Mouse (Mus musculus) embryonic facial prominence, embryonic 11.5 days (tissue): Measurements from ENCODE around the gene Sema4d. TPM values are rescaled to one million over a fixed set of nuclear protein-coding genes. Genes with fewer than 3 reads are reported as not detected.
A peak's percentile ranks its signal among the peaks of the same experiment; 100 is the strongest.

Source experiments
- ATAC-seq: fragments of 200-750 bp; cut with Nextera tagmentation; replicated peaks from 2 replicates; pipeline ENCODE4 v1.8.0; 2017; ENCODE audit warnings: low read depth; ENCODE audit not compliant: insufficient number of reproducible peaks, low FRiP score, low TSS enrichment
- DNase-seq: peaks from one replicate; pipeline ENCODE4 v3.0.0-alpha.2; 2015; ENCODE audit warnings: low spot score
- H3K27ac ChIP-seq: fragments of 300-500 bp; sonication (generic); replicated peaks from 2 replicates; pipeline ENCODE4 v1.5.1; 2014; ENCODE audit warnings: mild to moderate bottlenecking, low read depth, low read length, control low read depth
- H3K27me3 ChIP-seq: fragments of 300-500 bp; sonication (generic); 2 replicates; pipeline ENCODE4 v1.6.1; 2014; ENCODE audit warnings: mild to moderate bottlenecking, low read length, moderate library complexity, mixed read lengths; ENCODE audit not compliant: control insufficient read depth, insufficient read depth
- H3K36me3 ChIP-seq: fragments of 300-500 bp; sonication (generic); replicated peaks from 2 replicates; pipeline ENCODE4 v1.6.1; 2014; ENCODE audit warnings: low read depth, mild to moderate bottlenecking, low read length, moderate library complexity, mixed read lengths; ENCODE audit not compliant: control insufficient read depth, insufficient read depth
- H3K4me1 ChIP-seq: fragments of 300-500 bp; sonication (generic); 2 replicates; pipeline ENCODE4 v1.6.1; 2014; ENCODE audit warnings: low read length, mixed read lengths; ENCODE audit not compliant: control insufficient read depth, insufficient read depth
- H3K4me2 ChIP-seq: fragments of 300-500 bp; sonication (generic); 2 replicates; pipeline ENCODE4 v1.6.1; 2014; ENCODE audit warnings: low read depth, mild to moderate bottlenecking, control low read depth, low read length, moderate library complexity
- H3K4me3 ChIP-seq: fragments of 300-500 bp; sonication (generic); 2 replicates; pipeline ENCODE4 v1.5.1; 2014; ENCODE audit warnings: low read depth, low read length, control low read depth
- H3K9ac ChIP-seq: fragments of 300-500 bp; sonication (generic); replicated peaks from 2 replicates; pipeline ENCODE4 v1.6.1; 2014; ENCODE audit warnings: mild to moderate bottlenecking, control low read depth, low read length
- H3K9me3 ChIP-seq: fragments of 300-500 bp; sonication (generic); replicated peaks from 2 replicates; pipeline ENCODE4 v1.6.1; 2016; ENCODE audit warnings: mild to moderate bottlenecking, low read length, inconsistent platforms, mixed read lengths; ENCODE audit not compliant: control insufficient read depth
- WGBS: fragments of 180-500 bp; shearing (Covaris S2); extraction: QIAGEN DNeasy Blood & Tissue Kit; methylation state at CpG from one replicate; pipeline ENCODE4 v1.1.7; 2014; 5-methylcytosine and 5-hydroxymethylcytosine counted together
- polyA plus RNA-seq: library from polyadenylated mRNA; unstranded; fragments of >200 nt; fragmentation: Nextera tagmentation; extraction: Ambion mirVana; gene quantifications from 2 replicates; pipeline ENCODE4 v1.2.1, GENCODE M21; 2014

The Sema4d gene
- polyA plus RNA-seq, result 5.4 and 6.7 TPM in 2 replicates

DNA sequence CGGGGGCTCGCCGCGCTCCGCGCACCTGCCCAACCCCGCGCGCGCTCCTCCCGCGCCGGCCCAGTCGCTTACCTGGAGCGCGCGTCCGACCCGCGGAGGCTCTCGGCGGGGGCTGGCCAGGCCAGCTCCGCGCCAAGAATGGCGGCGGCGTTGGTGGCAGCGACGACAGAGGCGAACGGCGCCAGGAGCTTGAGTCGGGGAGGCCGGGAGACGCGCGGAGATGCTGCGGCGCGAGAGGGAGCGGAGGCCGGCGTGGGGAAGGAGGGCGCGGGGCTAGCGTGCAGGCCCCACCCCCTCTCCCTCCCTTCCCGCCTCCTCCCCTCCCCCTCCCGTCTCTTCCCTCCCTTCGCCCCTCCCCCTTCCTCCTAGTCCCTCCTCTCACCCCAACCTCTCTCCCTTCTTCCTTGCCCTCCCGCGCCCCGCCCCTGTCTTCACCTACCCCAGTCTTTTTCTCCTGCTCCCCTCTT, at the start of gene Sema4d:
Gene Sema4d (minus strand): TSS at position 323 of the 467 bp plus-strand sequence.
- Histone ChIP-seq H3K27ac (no peak within 1 kb of the TSS), H3K4me1 (peaks cover 3% of the 10 kb centered on the region; the same call in 1 of the 2 replicates), H3K4me3 (peak within 1 kb of the TSS; percentile 87), H3K9me3 (no peaks in the 10 kb centered on the region), H3K36me3 (no peaks in the 10 kb centered on the region), H3K9ac (peak within 1 kb of the TSS; percentile 78), H3K27me3 (peaks cover 6% of the 10 kb centered on the region), H3K4me2 (peak within 1 kb of the TSS; percentile 98)
- DNase-seq (peak; percentile 90), ATAC-seq (peak; percentile 41; the same call in 1 of the 2 replicates)
- under 1% methylated on average over 43 of the region's 52 CpGs for WGBS

DNA sequence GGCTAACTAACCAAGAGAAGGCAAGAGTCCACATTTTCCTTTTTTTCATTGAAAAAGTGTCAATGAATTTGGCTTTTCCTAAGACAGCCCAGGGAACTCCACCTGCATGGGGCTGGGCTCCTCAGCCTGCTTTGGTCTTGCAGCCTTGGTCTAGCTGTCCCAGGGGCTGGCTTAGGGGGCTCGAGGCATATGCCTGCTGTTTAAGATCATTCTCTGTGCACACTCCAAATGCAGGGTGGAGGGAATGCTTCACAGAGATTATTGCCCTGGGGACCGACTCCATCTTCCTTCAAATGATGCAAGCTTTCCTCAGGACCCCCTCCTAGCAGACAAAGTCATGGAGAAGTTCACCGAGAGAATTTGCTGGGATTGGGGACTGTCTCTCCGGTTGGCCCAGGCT, 49.8 kb upstream of the Sema4d start:
- no peaks in the 10 kb centered on the region for H3K36me3 ChIP-seq
- peaks cover 2% of the 10 kb centered on the region for H3K4me1 ChIP-seq
- H3K27ac ChIP-seq, result no peak overlapping the region
- H3K9me3 ChIP-seq, result no peaks in the 10 kb centered on the region
- no peak overlapping the region for H3K4me3 ChIP-seq
- no peak for DNase-seq
- no peak overlapping the region for H3K4me2 ChIP-seq
- peaks cover 2% of the 10 kb centered on the region; the same call in 1 of the 2 replicates for H3K27me3 ChIP-seq
- no peak for ATAC-seq
- no peak overlapping the region for H3K9ac ChIP-seq
- 60% methylated on average over 4 of the region's 4 CpGs for WGBS

DNA sequence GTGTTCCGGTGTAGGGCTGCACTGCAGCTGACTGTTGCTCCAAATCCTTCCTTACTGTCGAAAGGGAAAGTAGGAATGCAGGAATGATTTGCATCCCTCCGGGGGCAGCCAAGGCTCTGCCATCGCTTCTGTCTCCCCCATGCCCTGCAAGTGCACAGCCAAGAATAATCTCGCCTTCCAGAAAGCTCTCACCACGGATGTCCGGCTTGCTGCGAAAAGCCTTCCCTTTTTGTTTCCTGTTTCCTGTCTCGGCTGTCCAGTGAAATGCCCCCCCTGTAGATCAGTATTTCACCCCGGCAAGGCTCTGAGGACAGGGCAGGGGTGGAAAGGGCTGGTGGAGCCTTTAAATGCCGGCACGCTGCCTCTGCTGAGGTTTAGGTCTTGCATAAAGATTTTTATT, 49.2 kb upstream of the Sema4d start:
- Histone ChIP-seq H3K9ac (no peak overlapping the region), H3K36me3 (no peaks in the 10 kb centered on the region), H3K4me1 (peaks cover 2% of the 10 kb centered on the region), H3K27me3 (peaks cover 2% of the 10 kb centered on the region; the same call in 1 of the 2 replicates), H3K27ac (no peak overlapping the region), H3K4me2 (no peak overlapping the region), H3K9me3 (no peaks in the 10 kb centered on the region), H3K4me3 (no peak overlapping the region)
- no peak for ATAC-seq
- DNase-seq, result no peak
- 6% methylated on average over 12 of the region's 12 CpGs for WGBS

DNA sequence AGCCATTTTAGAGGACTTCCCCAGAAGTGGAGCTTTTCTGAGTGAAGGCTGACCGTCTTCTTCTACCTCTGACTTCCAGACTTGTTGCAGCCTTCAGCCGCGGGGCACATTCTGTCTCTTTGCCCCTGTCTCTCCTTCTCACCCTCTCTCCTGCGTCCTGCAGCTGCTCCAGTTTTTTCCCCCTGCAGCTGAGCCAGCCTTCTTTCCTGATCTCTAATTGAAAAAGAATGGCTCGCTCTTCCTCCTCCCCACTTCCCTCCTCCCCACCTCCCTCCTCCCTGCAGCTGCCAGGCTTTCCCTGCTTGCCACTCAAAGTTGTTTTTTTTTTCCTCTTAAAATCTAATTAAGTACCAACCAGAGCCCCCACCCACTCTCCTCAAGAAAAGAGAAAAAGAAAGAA, 48.6 kb upstream of the Sema4d start:
- Histone ChIP-seq H3K4me2 (peak overlapping the region; percentile 13; the same call in 1 of the 2 replicates), H3K9ac (peak overlapping the region; percentile 14; the same call in 1 of the 2 replicates), H3K4me1 (peaks cover 2% of the 10 kb centered on the region), H3K4me3 (no peak overlapping the region), H3K27me3 (peaks cover 2% of the 10 kb centered on the region; the same call in 1 of the 2 replicates), H3K27ac (peak overlapping the region; percentile 10; the same call in 1 of the 2 replicates), H3K9me3 (no peaks in the 10 kb centered on the region), H3K36me3 (no peaks in the 10 kb centered on the region)
- WGBS, result 3% methylated on average over 5 of the region's 5 CpGs
- ATAC-seq, result no peak
- peak; percentile 73 for DNase-seq

DNA sequence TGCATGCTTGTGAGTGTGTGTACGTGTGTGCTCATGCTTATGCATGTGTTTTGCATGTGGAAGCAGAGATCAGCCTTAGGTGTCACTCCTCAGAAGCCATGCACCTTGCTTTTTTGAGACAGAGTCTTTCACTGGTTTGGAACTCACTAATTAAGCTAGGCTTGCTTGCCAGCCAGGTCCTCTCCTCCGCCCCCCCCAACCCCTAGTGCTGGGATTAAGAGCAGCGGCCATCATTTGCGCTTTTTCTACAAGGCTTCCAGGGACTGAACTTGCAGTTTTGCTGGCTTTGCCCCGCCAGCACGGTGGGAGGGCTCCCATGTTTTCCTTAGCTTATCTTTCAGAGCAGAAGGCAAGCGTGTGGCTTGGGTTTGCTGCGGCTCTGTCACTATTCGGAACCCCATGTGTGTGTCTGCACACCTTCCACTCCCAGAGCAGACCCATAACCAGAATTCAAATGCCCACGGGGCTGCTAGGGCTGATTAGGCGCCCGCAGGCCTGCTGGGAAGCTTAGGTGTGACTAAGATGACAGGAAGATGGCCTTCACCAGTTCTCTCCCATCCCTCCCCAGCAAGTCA, 48.1 kb upstream of the Sema4d start:
- 7% methylated on average over 12 of the region's 12 CpGs for WGBS
- peak overlapping the region; percentile 10 for H3K27ac ChIP-seq
- H3K36me3 ChIP-seq, result no peaks in the 10 kb centered on the region
- no peaks in the 10 kb centered on the region for H3K9me3 ChIP-seq
- peaks cover 2% of the 10 kb centered on the region; the same call in 1 of the 2 replicates for H3K27me3 ChIP-seq
- peak overlapping the region; percentile 13; the same call in 1 of the 2 replicates for H3K4me2 ChIP-seq
- ATAC-seq (no peak), DNase-seq (peak; percentile 47)
- no peak overlapping the region for H3K4me3 ChIP-seq
- H3K9ac ChIP-seq, result peak overlapping the region; percentile 14; the same call in 1 of the 2 replicates
- H3K4me1 ChIP-seq, result peaks cover 2% of the 10 kb centered on the region

DNA sequence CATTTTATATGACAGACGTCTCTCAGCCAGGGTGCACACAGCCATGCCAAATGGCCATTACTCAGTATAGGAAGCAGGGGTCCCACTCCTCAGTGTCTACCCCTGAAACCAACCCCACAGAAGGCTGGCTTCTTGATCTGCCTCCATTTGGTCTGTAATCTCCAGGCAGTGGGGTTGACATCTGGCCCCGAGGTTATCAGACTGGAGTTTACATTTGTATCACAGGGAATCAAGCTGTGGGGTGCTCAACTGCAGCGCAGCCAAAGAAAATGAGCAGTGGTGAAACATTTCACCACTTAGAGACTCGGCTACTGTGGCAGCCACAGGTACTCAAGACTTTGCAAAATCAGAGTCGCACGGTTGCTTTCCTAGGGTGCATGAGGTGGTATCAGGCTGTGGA, 47.2 kb upstream of the Sema4d start:
- H3K4me1 ChIP-seq, result peaks cover 2% of the 10 kb centered on the region
- ATAC-seq (no peak), DNase-seq (no peak)
- H3K36me3 ChIP-seq, result no peaks in the 10 kb centered on the region
- H3K27ac ChIP-seq, result no peak overlapping the region
- no peak overlapping the region for H3K9ac ChIP-seq
- peaks cover 2% of the 10 kb centered on the region; the same call in 1 of the 2 replicates for H3K27me3 ChIP-seq
- no peaks in the 10 kb centered on the region for H3K9me3 ChIP-seq
- no peak overlapping the region for H3K4me2 ChIP-seq
- no peak overlapping the region for H3K4me3 ChIP-seq
- 40% methylated on average over 6 of the region's 6 CpGs for whole genome bisulfite sequencing

DNA sequence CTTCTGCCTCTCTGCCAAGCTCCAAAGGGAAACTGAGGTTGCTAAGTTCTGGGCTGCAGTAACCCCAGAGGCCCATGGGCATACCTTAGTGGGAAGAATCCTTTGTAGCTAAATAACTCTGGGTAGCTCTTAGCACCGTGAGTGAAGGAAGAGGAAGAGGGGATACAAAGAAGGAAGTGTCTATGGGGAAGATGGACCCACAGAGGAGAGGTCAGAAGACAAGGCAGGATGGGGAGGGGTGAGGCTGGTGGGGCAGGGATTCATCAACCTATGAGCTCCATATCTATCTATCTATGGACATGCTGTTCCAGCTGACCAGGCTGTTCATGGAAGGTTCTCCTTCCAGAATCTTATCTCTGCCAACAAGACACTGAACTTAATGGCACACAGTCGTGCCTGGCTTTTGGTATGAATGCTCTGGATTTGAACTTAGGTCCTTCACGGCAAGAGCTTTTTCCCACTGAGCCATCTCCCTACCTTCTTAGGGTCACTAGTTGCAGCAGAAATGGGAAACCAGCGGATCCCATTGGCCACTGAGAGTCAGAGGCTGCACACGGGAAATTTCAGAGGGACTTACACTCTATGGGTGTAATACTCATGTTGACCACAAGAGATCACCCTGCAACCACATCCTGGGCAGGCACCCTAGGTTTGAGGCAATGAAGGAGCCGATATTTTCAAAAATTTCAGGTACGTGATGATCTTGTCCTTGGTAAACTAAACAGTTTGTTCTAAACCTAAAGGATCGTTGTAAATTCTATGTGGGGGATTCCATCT, 45.9 kb upstream of the Sema4d start:
- Histone ChIP-seq H3K4me2 (no peak overlapping the region), H3K4me1 (peaks cover 2% of the 10 kb centered on the region), H3K9ac (no peak overlapping the region), H3K36me3 (no peaks in the 10 kb centered on the region), H3K9me3 (no peaks in the 10 kb centered on the region), H3K27me3 (peaks cover 2% of the 10 kb centered on the region; the same call in 1 of the 2 replicates), H3K27ac (no peak overlapping the region), H3K4me3 (no peak overlapping the region)
- DNase-seq (peak; percentile 79), ATAC-seq (no peak)
- 22% methylated on average over 8 of the region's 8 CpGs for WGBS
